Mouse (Mus musculus) forebrain, embryonic 10.5 days (tissue): ENCODE measurements around the gene Cd4. TPM values are rescaled to one million over a fixed set of nuclear protein-coding genes. Genes with fewer than 3 reads are reported as not detected.

Experiments
- DNase-seq: peaks from one replicate; pipeline ENCODE4 v3.0.0-alpha.2; 2017; ENCODE audit warnings: low spot score; ENCODE audit errors: extremely low spot score
- H3K27ac ChIP-seq: fragments of 300-500 bp; sonication (generic); 2 replicates; pipeline ENCODE4 v1.5.1; 2016; ENCODE audit warnings: mild to moderate bottlenecking
- H3K27me3 ChIP-seq: fragments of 300-500 bp; sonication (generic); 2 replicates; pipeline ENCODE4 v1.6.1; 2016; ENCODE audit warnings: mild to moderate bottlenecking; ENCODE audit not compliant: poor library complexity, severe bottlenecking
- H3K36me3 ChIP-seq: fragments of 300-500 bp; sonication (generic); replicated peaks from 2 replicates; pipeline ENCODE4 v1.6.1; 2016; ENCODE audit warnings: mild to moderate bottlenecking, moderate library complexity
- H3K4me1 ChIP-seq: fragments of 300-500 bp; sonication (generic); 2 replicates; pipeline ENCODE4 v1.6.1; 2016
- H3K4me3 ChIP-seq: fragments of 300-500 bp; sonication (generic); 2 replicates; pipeline ENCODE4 v1.5.1; 2016; ENCODE audit warnings: mild to moderate bottlenecking, moderate library complexity
- H3K9me3 ChIP-seq: fragments of 300-500 bp; sonication (generic); 2 replicates; pipeline ENCODE4 v1.6.1; 2016; ENCODE audit warnings: mild to moderate bottlenecking, moderate library complexity
- WGBS: fragments of 180-500 bp; shearing (Covaris S2); methylation state at CpG from one replicate; pipeline ENCODE4 v1.1.7; 2016; 5-methylcytosine and 5-hydroxymethylcytosine counted together
- polyA plus RNA-seq: library from polyadenylated mRNA; unstranded; fragments of >200 nt; fragmentation: Nextera tagmentation; extraction: Ambion mirVana; gene quantifications from 2 replicates; pipeline ENCODE4 v1.2.1, GENCODE M21; 2016

The Cd4 gene
- polyA plus RNA-seq, 1 experiment from 2014 or later, result not detected

- H3K36me3 ChIP-seq, result peaks cover 31% of the 10 kb centered on the region
- H3K27me3 ChIP-seq, result peaks cover 53% of the 10 kb centered on the region
- peak overlapping the region; percentile 66; the same call in 1 of the 2 replicates for H3K4me3 ChIP-seq
- peak overlapping the region; percentile 54; the same call in 1 of the 2 replicates for H3K27ac ChIP-seq
- no peaks in the 10 kb centered on the region for H3K9me3 ChIP-seq
- DNase-seq, result no peak
- peaks cover 68% of the 10 kb centered on the region for H3K4me1 ChIP-seq
- WGBS, result 73% methylated on average over 6 of the region's 6 CpGs
Observed at GRCm38 (mm10) chr6:124913214-124913613, 25.2 kb upstream of the Cd4 start.

- Histone ChIP-seq H3K4me1 (peaks cover 62% of the 10 kb centered on the region), H3K27me3 (peaks cover 56% of the 10 kb centered on the region), H3K9me3 (no peaks in the 10 kb centered on the region), H3K4me3 (peak within 1 kb of the TSS; percentile 45; the same call in 1 of the 2 replicates), H3K27ac (peak within 1 kb of the TSS; percentile 81), H3K36me3 (peaks cover 31% of the 10 kb centered on the region)
- 16% methylated on average over 11 of the region's 13 CpGs for WGBS
- DNase-seq, result no peak
Observed at GRCm38 (mm10) chr6:124911533-124912218, 23.7 kb upstream of the Cd4 start, which contains the start of gene Lag3. Lag3 (minus strand) TSS chr6:124911705.

GRCm38 (mm10) chr6:124910032-124910431 lies 22.0 kb upstream of the Cd4 start:
- no peaks in the 10 kb centered on the region for H3K9me3 ChIP-seq
- peaks cover 28% of the 10 kb centered on the region for H3K36me3 ChIP-seq
- peaks cover 56% of the 10 kb centered on the region for H3K27me3 ChIP-seq
- DNase-seq, result no peak
- 3% methylated on average over 32 of the region's 32 CpGs for WGBS
- peak overlapping the region; percentile 45 for H3K4me3 ChIP-seq
- H3K4me1 ChIP-seq, result peaks cover 51% of the 10 kb centered on the region
- H3K27ac ChIP-seq, result peak overlapping the region; percentile 81

GRCm38 (mm10) chr6:124907767-124908166 lies 19.7 kb upstream of the Cd4 start:
- H3K27ac ChIP-seq, result no peak overlapping the region
- 84% methylated on average over 1 of the region's 1 CpGs for WGBS
- peaks cover 50% of the 10 kb centered on the region for H3K4me1 ChIP-seq
- no peak overlapping the region for H3K4me3 ChIP-seq
- peaks cover 5% of the 10 kb centered on the region for H3K36me3 ChIP-seq
- DNase-seq, result no peak
- H3K27me3 ChIP-seq, result peaks cover 47% of the 10 kb centered on the region
- H3K9me3 ChIP-seq, result no peaks in the 10 kb centered on the region

GRCm38 (mm10) chr6:124904991-124905860 lies 17.2 kb upstream of the Cd4 start:
- 25% methylated on average over 16 of the region's 16 CpGs for WGBS
- H3K4me1 ChIP-seq, result peaks cover 32% of the 10 kb centered on the region
- H3K9me3 ChIP-seq, result no peaks in the 10 kb centered on the region
- peaks cover 24% of the 10 kb centered on the region for H3K27me3 ChIP-seq
- no peak for DNase-seq
- H3K36me3 ChIP-seq, result no peaks in the 10 kb centered on the region
- H3K27ac ChIP-seq, result peak overlapping the region; percentile 96
- H3K4me3 ChIP-seq, result peak overlapping the region; percentile 56

- Histone ChIP-seq H3K36me3 (no peaks in the 10 kb centered on the region), H3K27ac (peak overlapping the region; percentile 96), H3K4me3 (peak overlapping the region; percentile 56), H3K27me3 (peaks cover 15% of the 10 kb centered on the region), H3K9me3 (no peaks in the 10 kb centered on the region), H3K4me1 (peaks cover 24% of the 10 kb centered on the region)
- DNase-seq, result peak; percentile 85
- WGBS, result 5% methylated on average over 24 of the region's 24 CpGs
Observed at GRCm38 (mm10) chr6:124904161-124904981, 16.4 kb upstream of the Cd4 start.

GRCm38 (mm10) chr6:124903580-124904151 lies 15.6 kb upstream of the Cd4 start:
- DNase-seq, result peak; percentile 97

GRCm38 (mm10) chr6:124901851-124902250 lies 13.8 kb upstream of the Cd4 start:
- H3K4me1 ChIP-seq, result peaks cover 24% of the 10 kb centered on the region
- H3K4me3 ChIP-seq, result no peak overlapping the region
- H3K36me3 ChIP-seq, result no peaks in the 10 kb centered on the region
- H3K27ac ChIP-seq, result no peak overlapping the region
- H3K9me3 ChIP-seq, result no peaks in the 10 kb centered on the region
- no peak for DNase-seq
- no peaks in the 10 kb centered on the region for H3K27me3 ChIP-seq

More at GRCm38 (mm10) chr6:124903580-124904151, 15.6 kb upstream of the Cd4 start:
- WGBS, result 0% methylated on average over 23 of the region's 23 CpGs
- H3K27me3 ChIP-seq, result peaks cover 8% of the 10 kb centered on the region
- H3K36me3 ChIP-seq, result no peaks in the 10 kb centered on the region
- no peaks in the 10 kb centered on the region for H3K9me3 ChIP-seq
- H3K4me3 ChIP-seq, result peak overlapping the region; percentile 56
- peaks cover 24% of the 10 kb centered on the region for H3K4me1 ChIP-seq
- H3K27ac ChIP-seq, result peak overlapping the region; percentile 96

- Histone ChIP-seq H3K27me3 (no peaks in the 10 kb centered on the region), H3K4me1 (peaks cover 24% of the 10 kb centered on the region), H3K36me3 (no peaks in the 10 kb centered on the region), H3K9me3 (no peaks in the 10 kb centered on the region), H3K4me3 (no peak overlapping the region), H3K27ac (0 out of 2 replicates have a peak overlapping the region, but pooled peaks have one; percentile 41)
- WGBS, result 79% methylated on average over 10 of the region's 10 CpGs
- DNase-seq, result no peak
Observed at GRCm38 (mm10) chr6:124900801-124901480, 12.9 kb upstream of the Cd4 start.

- Histone ChIP-seq H3K4me3 (no peak overlapping the region), H3K27me3 (no peaks in the 10 kb centered on the region), H3K27ac (peak overlapping the region; percentile 41; the same call in 1 of the 2 replicates), H3K4me1 (peaks cover 21% of the 10 kb centered on the region), H3K36me3 (no peaks in the 10 kb centered on the region), H3K9me3 (no peaks in the 10 kb centered on the region)
- DNase-seq, result no peak
- 62% methylated on average over 8 of the region's 8 CpGs for WGBS
Observed at GRCm38 (mm10) chr6:124900056-124900800, 12.2 kb upstream of the Cd4 start.

- Histone ChIP-seq H3K27ac (no peak overlapping the region), H3K36me3 (no peaks in the 10 kb centered on the region), H3K27me3 (no peaks in the 10 kb centered on the region), H3K4me3 (no peak overlapping the region), H3K9me3 (no peaks in the 10 kb centered on the region), H3K4me1 (peaks cover 3% of the 10 kb centered on the region)
- WGBS, result 85% methylated on average over 3 of the region's 3 CpGs
- DNase-seq, result no peak
Observed at GRCm38 (mm10) chr6:124898359-124898758, 10.3 kb upstream of the Cd4 start.
